Mouse (Mus musculus) liver, embryonic 14.5 days (tissue): Measurements from ENCODE around the gene Cspg4.

Experiments
- CTCF ChIP-seq: IDR thresholded peaks from 2 replicates; pipeline ENCODE4 v1.5.1; 2016; ENCODE audit warnings: antibody characterized with exemption, low read depth, control low read depth
- EP300 ChIP-seq: IDR thresholded peaks from 2 replicates; pipeline ENCODE4 v1.6.1; 2016; ENCODE audit warnings: antibody characterized with exemption, low read depth

DNA sequence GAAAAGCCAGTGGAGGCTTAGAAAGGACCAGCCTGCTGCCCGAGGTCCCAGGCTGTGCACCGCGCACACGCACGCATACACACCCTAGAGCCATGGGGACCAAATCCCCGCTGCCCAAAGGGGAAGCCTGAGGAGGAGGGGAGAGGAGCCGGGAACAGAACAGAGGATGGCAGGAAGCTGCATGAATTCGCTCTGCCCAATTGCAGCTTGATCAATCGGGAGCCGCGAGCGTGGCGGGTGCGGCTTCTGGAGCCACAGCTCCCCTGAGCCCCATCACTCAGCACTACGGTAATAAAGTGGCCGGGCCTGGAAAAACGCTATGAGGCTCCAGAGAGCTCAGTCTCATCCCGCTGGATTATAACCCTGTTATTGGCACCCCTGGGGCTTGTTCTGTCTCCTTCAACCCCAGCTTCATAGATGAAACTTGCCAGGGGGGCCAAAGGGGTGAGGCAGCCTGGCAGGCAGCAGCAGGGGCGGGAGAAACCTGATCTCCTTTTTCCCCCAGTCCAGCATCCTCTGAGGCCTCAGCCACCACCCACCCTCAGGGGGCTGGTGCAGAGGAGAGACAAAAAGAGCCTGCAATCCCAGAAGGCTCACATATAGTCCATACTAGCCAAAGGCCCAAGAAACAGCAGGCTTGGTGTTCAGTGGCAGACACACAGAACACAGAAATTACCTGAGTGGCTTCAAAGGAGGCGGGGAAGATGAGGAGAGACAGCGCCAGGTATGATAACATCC, 39.2 kb upstream of the Cspg4 start:
- TF ChIP-seq CTCF (no peak), EP300 (no peak)
